Mouse (Mus musculus) limb, embryonic 11.5 days (tissue): Measurements from ENCODE around the gene Gm5475. TPM values are rescaled to one million over a fixed set of nuclear protein-coding genes. Genes with fewer than 3 reads are reported as not detected.

Experiments used
- polyA plus RNA-seq: library from polyadenylated mRNA; unstranded; fragments of >200 nt; fragmentation: Nextera tagmentation; extraction: Ambion mirVana; gene quantifications from 2 replicates; pipeline ENCODE4 v1.2.1, GENCODE M21; 2014

The Gm5475 gene
- polyA plus RNA-seq, 1 experiment from 2014 or later: not detected

Other genes with a start within 250 kb of the Gm5475 start
- gene Atf1, start 194.3 kb upstream of the Gm5475 start, polyA plus RNA-seq: 44.5 and 55.0 TPM in 2 replicates
- gene Tmprss12, start 141.3 kb upstream of the Gm5475 start, polyA plus RNA-seq: not detected in 2 replicates
- gene Mettl7a1, start 118.0 kb upstream of the Gm5475 start, polyA plus RNA-seq: 1.9 and 3.0 TPM in 2 replicates
- not detected in 2 replicates for gene Mettl7a3, start 87.2 kb upstream of the Gm5475 start, polyA plus RNA-seq
- not detected in 2 replicates for gene Methig1, start 69.0 kb upstream of the Gm5475 start, polyA plus RNA-seq
- gene Mettl7a2, start 68.9 kb upstream of the Gm5475 start, polyA plus RNA-seq: not detected in 2 replicates
- gene Higd1c, start 57.6 kb upstream of the Gm5475 start, polyA plus RNA-seq: not detected in 2 replicates
- gene Slc11a2, start 2.9 kb downstream of the Gm5475 start, polyA plus RNA-seq: 19.5 and 24.3 TPM in 2 replicates
- 30.6 and 31.4 TPM in 2 replicates for gene Letmd1, start 46.9 kb downstream of the Gm5475 start, polyA plus RNA-seq
- gene Csrnp2, start 73.3 kb downstream of the Gm5475 start, polyA plus RNA-seq: 27.8 and 28.1 TPM in 2 replicates
- 29.3 and 30.1 TPM in 2 replicates for gene Tfcp2, start 129.9 kb downstream of the Gm5475 start, polyA plus RNA-seq
- 3.9 and 4.2 TPM in 2 replicates for gene Pou6f1, start 177.8 kb downstream of the Gm5475 start, polyA plus RNA-seq
- gene Dazap2, start 193.2 kb downstream of the Gm5475 start, polyA plus RNA-seq: 196 and 201 TPM in 2 replicates
- 4.7 and 5.4 TPM in 2 replicates for gene Smagp, start 214.8 kb downstream of the Gm5475 start, polyA plus RNA-seq
- 3.8 and 4.2 TPM in 2 replicates for gene Bin2, start 247.4 kb downstream of the Gm5475 start, polyA plus RNA-seq